Mouse (Mus musculus) retina, postnatal 1 day (tissue): ENCODE data around the gene Gm21970.

Experiments used
- DNase-seq: peaks from one replicate; pipeline ENCODE4 v3.0.0-alpha.2; 2012

The Gm21970 gene

GRCm38 (mm10) chr16:91465505-91466240 is 74.2 kb downstream of the Gm21970 start:
- no peak for DNase-seq

- DNase-seq = peak; percentile 74
Measured at GRCm38 (mm10) chr16:91466566-91466965, 75.0 kb downstream of the Gm21970 start.
